Mouse (Mus musculus) gastrocnemius, adult 2 months (tissue): ENCODE results near the gene Itgb6. TPM values are rescaled to one million over a fixed set of nuclear protein-coding genes. Genes with fewer than 3 reads are reported as not detected.

Source experiments
- DNase-seq: peaks from one replicate; pipeline ENCODE4 v3.0.0; 2022
- H3K27ac ChIP-seq: fragments of 200-600 bp; 2 replicates; pipeline ENCODE4 v1.8.1; 2022; ENCODE audit warnings: mild to moderate bottlenecking
- H3K4me3 ChIP-seq: fragments of 200-600 bp; 2 replicates; pipeline ENCODE4 v1.8.1; 2022; ENCODE audit warnings: mild to moderate bottlenecking, moderate library complexity
- CTCF ChIP-seq: fragments of 200-600 bp; IDR thresholded peaks from 2 replicates; pipeline ENCODE4 v1.8.1; 2022; ENCODE audit warnings: antibody characterized with exemption, mild to moderate bottlenecking, moderate library complexity
- intact Hi-C: fragments of 180-260 bp; cut with DNase I; formaldehyde crosslinking; loops from one replicate; pipeline ENCODE4 v1.15.1; 2025
- total RNA-seq, 2 experiments: library from RNA; stranded (reverse); gene quantifications; 2 replicates each; pipeline ENCODE4 v1.2.3; 2021

Gene Itgb6
- total RNA-seq, 2 experiments from 2014 or later = 18.3 to 50.1 TPM

GRCm38 (mm10) chr2:60650155-60650554, 72.3 kb downstream of the Itgb6 start:
- no peak overlapping the region for H3K27ac ChIP-seq
- intact Hi-C loops = no loop called here
- no peak overlapping the region for H3K4me3 ChIP-seq
- no peak for DNase-seq
- no peak for TF ChIP-seq CTCF

GRCm38 (mm10) chr2:60647650-60648049, 74.8 kb downstream of the Itgb6 start:
- TF ChIP-seq CTCF = no peak
- Histone ChIP-seq H3K27ac (no peak overlapping the region), H3K4me3 (no peak overlapping the region)
- DNase-seq = no peak
- intact Hi-C loops = no loop called here

- intact Hi-C loops = no loop called here
- DNase-seq = peak; percentile 59
- no peak overlapping the region for H3K4me3 ChIP-seq
- no peak for TF ChIP-seq CTCF
- no peak overlapping the region; the same call in 1 of the 2 replicates for H3K27ac ChIP-seq
These were observed 75.9 kb downstream of the Itgb6 start for GRCm38 (mm10) chr2:60646583-60646982.

- DNase-seq = no peak
- Histone ChIP-seq H3K4me3 (no peak overlapping the region), H3K27ac (no peak overlapping the region)
- TF ChIP-seq CTCF = no peak
- intact Hi-C loops = no loop called here
These were observed 79.0 kb downstream of the Itgb6 start for GRCm38 (mm10) chr2:60643406-60643805.

- Histone ChIP-seq H3K27ac (no peak overlapping the region), H3K4me3 (no peak overlapping the region)
- DNase-seq = peak; percentile 37
- intact Hi-C loops = no loop called here
- TF ChIP-seq CTCF = no peak
These were observed 79.8 kb downstream of the Itgb6 start for GRCm38 (mm10) chr2:60642606-60643005.

- Histone ChIP-seq H3K4me3 (no peak overlapping the region), H3K27ac (no peak overlapping the region)
- intact Hi-C loops = no loop called here
- DNase-seq = no peak
- no peak for TF ChIP-seq CTCF
These were observed 82.1 kb downstream of the Itgb6 start for GRCm38 (mm10) chr2:60640342-60640672.

- intact Hi-C loops = no loop called here
- no peak for TF ChIP-seq CTCF
- no peak overlapping the region for H3K27ac ChIP-seq
- no peak for DNase-seq
- H3K4me3 ChIP-seq = no peak overlapping the region
These were observed 82.7 kb downstream of the Itgb6 start for GRCm38 (mm10) chr2:60639617-60640341.

GRCm38 (mm10) chr2:60636910-60637761, 85.3 kb downstream of the Itgb6 start:
- no peak for DNase-seq
- intact Hi-C loops = no loop called here
- H3K4me3 ChIP-seq = no peak overlapping the region
- H3K27ac ChIP-seq = no peak overlapping the region
- no peak for TF ChIP-seq CTCF

- no peak for DNase-seq
- no peak overlapping the region for H3K4me3 ChIP-seq
- intact Hi-C loops = no loop called here
- TF ChIP-seq CTCF = no peak
- no peak overlapping the region for H3K27ac ChIP-seq
These were observed 86.0 kb downstream of the Itgb6 start for GRCm38 (mm10) chr2:60636481-60636880.

GRCm38 (mm10) chr2:60636038-60636437, 86.4 kb downstream of the Itgb6 start:
- no peak for DNase-seq
- Histone ChIP-seq H3K27ac (no peak overlapping the region), H3K4me3 (no peak overlapping the region)
- TF ChIP-seq CTCF = no peak
- intact Hi-C loops = no loop called here

- no peak overlapping the region for H3K4me3 ChIP-seq
- intact Hi-C loops = no loop called here
- DNase-seq = no peak
- H3K27ac ChIP-seq = no peak overlapping the region
- TF ChIP-seq CTCF = no peak
These were observed 89.7 kb downstream of the Itgb6 start for GRCm38 (mm10) chr2:60632791-60633190.

- intact Hi-C loops = no loop called here
These were observed 92.1 kb downstream of the Itgb6 start for GRCm38 (mm10) chr2:60630304-60630703.

GRCm38 (mm10) chr2:60627952-60628351, 94.5 kb downstream of the Itgb6 start:
- DNase-seq = no peak
- no peak overlapping the region for H3K4me3 ChIP-seq
- no peak overlapping the region for H3K27ac ChIP-seq
- intact Hi-C loops = no loop called here
- TF ChIP-seq CTCF = no peak

More at GRCm38 (mm10) chr2:60630304-60630703, 92.1 kb downstream of the Itgb6 start:
- DNase-seq = no peak
- Histone ChIP-seq H3K4me3 (no peak overlapping the region), H3K27ac (no peak overlapping the region)
- no peak for TF ChIP-seq CTCF
